Mouse (Mus musculus) heart, postnatal 0 days (tissue): ENCODE measurements around the gene Gorasp1.

Experiments used
- CTCF ChIP-seq: IDR thresholded peaks from 2 replicates; pipeline ENCODE4 v1.5.1; 2016; ENCODE audit warnings: antibody characterized with exemption, control low read depth, low read depth
- EP300 ChIP-seq: IDR thresholded peaks from 2 replicates; pipeline ENCODE4 v1.6.1; 2016; ENCODE audit warnings: antibody characterized with exemption, low read depth

DNA sequence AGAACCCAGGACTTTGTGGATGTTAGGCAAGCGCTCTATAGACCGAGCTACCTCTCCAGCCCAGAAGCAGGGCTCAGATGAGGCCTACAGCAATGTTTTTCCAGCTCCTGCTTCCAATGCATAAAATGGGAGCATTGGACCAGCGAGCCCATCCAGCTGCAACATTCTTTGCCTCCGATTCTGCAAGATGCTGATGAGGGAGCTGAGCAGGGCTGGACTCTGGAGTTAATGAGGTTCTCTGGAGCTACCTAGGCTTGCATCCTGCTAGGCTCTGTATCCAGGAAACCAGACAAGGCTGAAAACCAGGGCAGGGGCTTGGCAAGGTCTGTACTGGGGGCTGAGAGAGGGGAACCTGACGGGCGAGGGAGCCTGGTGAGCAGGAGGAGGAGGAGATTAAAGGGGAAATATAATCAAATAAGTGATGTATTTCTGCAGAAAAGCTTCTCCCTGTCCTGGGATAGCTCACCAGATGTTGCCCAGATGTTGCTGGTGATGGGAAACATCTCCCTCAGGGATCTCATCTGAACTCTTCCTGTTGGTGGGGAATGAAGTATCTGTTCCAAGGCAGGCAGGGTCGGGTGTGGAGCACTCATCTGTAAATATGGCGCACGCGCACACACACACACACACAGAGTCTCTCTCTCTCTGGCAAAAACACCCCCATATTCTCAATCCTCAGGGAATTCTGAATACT, 48.7 kb upstream of the Gorasp1 start:
- no peak for TF ChIP-seq CTCF
- no peak for TF ChIP-seq EP300
